Mouse (Mus musculus) ES-Bruce4 (cell line): Measurements from ENCODE around the gene Ccdc106. TPM values are rescaled to one million over a fixed set of nuclear protein-coding genes. Genes with fewer than 3 reads are reported as not detected.

Experiments
- H3K27ac ChIP-seq: 2 replicates; pipeline ENCODE4 v1.5.1; 2012; ENCODE audit warnings: low read length, inconsistent platforms; ENCODE audit not compliant: insufficient read depth
- H3K27me3 ChIP-seq: 2 replicates; pipeline ENCODE4 v1.6.1; 2012; ENCODE audit warnings: mild to moderate bottlenecking, low read length, inconsistent platforms; ENCODE audit not compliant: control insufficient read depth, poor library complexity, insufficient read depth, severe bottlenecking
- H3K36me3 ChIP-seq: 2 replicates; pipeline ENCODE4 v1.6.1; 2012; ENCODE audit warnings: inconsistent platforms, mild to moderate bottlenecking, low read length, moderate library complexity; ENCODE audit not compliant: control insufficient read depth, poor library complexity, insufficient read depth, severe bottlenecking
- H3K4me1 ChIP-seq: one replicate; pipeline ENCODE4 v1.8.1; 2011; ENCODE audit warnings: low read length; ENCODE audit not compliant: control insufficient read depth, insufficient read depth
- H3K4me3 ChIP-seq: 2 replicates; pipeline ENCODE4 v1.5.1; 2011; ENCODE audit warnings: low read depth, mild to moderate bottlenecking, low read length
- H3K9ac ChIP-seq: 2 replicates; pipeline ENCODE4 v1.6.1; 2012; ENCODE audit warnings: low read depth, mild to moderate bottlenecking, inconsistent platforms; ENCODE audit not compliant: poor library complexity, severe bottlenecking
- H3K9me3 ChIP-seq: replicated peaks from 2 replicates; pipeline ENCODE4 v1.6.1; 2012; ENCODE audit warnings: mild to moderate bottlenecking, low read length, inconsistent platforms; ENCODE audit not compliant: control insufficient read depth, poor library complexity, insufficient read depth, severe bottlenecking
- CTCF ChIP-seq: IDR thresholded peaks from one replicate; pipeline ENCODE4 v1.8.1; 2011; ENCODE audit warnings: low read depth, low read length
- EP300 ChIP-seq: IDR thresholded peaks from 2 replicates; pipeline ENCODE4 v1.6.1; 2011; ENCODE audit warnings: low read depth, low read length; ENCODE audit not compliant: insufficient read depth
- POLR2A ChIP-seq: IDR thresholded peaks from one replicate; pipeline ENCODE4 v1.8.1; 2011; ENCODE audit warnings: low read length; ENCODE audit not compliant: insufficient read depth
- polyA plus RNA-seq: library from polyadenylated mRNA; stranded (reverse); fragments of >200 nt; gene quantifications from 2 replicates; pipeline ENCODE4 v1.2.4, GENCODE M21; 2011; ENCODE audit warnings: low read depth; ENCODE audit not compliant: missing spikeins, insufficient read depth, insufficient read length

The Ccdc106 gene
- polyA plus RNA-seq, 1 experiment = 5.7 TPM

DNA sequence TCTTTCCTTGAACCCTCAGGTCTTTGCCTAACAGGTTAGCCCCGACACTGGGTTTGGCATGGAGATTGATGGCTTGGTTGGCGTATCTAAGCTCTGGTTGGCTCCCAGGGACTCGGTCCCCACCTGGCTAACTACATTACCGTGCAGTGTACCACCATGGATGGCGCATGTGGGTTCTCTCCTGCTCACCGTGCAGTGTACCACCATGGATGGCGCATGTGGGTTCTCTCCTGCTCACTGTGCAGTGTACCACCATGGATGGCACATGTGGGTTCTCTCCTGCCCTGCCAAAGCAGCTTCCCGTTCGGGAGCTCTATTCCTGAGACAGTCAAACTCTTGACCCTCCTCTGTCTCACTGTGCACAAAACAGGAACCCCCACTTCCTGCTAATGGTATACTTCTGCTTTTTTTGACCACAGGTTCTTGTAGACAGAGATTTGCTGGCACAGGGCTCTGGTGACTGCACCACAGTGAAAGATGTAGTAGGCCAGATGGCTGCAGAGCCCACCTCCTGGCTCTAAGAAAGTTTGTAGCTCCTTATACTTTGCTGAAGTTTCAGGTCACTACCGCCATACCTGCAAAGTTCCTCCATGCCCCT lies 80.8 kb downstream of the Ccdc106 start:
- no peak overlapping the region for H3K4me3 ChIP-seq
- no peaks in the 10 kb centered on the region for H3K27me3 ChIP-seq
- no peaks in the 10 kb centered on the region for H3K9me3 ChIP-seq
- no peak for TF ChIP-seq POLR2A
- no peak for TF ChIP-seq CTCF
- TF ChIP-seq EP300 = no peak
- peaks cover 13% of the 10 kb centered on the region for H3K36me3 ChIP-seq
- no peak overlapping the region for H3K9ac ChIP-seq
- H3K4me1 ChIP-seq = peaks cover 3% of the 10 kb centered on the region
- no peak overlapping the region for H3K27ac ChIP-seq

DNA sequence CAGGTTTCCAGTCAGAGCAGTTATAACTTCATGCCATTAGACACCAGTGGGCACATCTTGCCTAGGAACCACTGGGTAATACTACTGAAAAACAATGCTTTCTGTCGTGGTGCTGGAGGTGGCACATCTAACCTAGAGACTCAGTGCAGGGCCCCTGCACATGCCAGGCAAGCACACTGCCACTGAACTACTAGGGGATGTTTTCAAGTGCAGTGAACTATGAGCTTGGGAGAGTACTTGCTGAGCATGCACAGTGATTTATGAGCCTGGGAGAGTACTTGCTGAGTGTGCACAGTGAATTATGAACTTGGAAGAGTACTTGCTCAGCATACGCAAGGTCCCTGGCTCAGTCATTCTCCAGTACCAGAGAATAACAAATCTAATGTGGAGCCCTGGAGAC lies 82.2 kb downstream of the Ccdc106 start:
- no peaks in the 10 kb centered on the region for H3K27me3 ChIP-seq
- H3K9me3 ChIP-seq = no peaks in the 10 kb centered on the region
- peaks cover 5% of the 10 kb centered on the region for H3K36me3 ChIP-seq
- H3K4me1 ChIP-seq = peaks cover 3% of the 10 kb centered on the region
- no peak overlapping the region for H3K27ac ChIP-seq
- TF ChIP-seq POLR2A (no peak), EP300 (no peak), CTCF (no peak)
- no peak overlapping the region for H3K4me3 ChIP-seq
- H3K9ac ChIP-seq = no peak overlapping the region

DNA sequence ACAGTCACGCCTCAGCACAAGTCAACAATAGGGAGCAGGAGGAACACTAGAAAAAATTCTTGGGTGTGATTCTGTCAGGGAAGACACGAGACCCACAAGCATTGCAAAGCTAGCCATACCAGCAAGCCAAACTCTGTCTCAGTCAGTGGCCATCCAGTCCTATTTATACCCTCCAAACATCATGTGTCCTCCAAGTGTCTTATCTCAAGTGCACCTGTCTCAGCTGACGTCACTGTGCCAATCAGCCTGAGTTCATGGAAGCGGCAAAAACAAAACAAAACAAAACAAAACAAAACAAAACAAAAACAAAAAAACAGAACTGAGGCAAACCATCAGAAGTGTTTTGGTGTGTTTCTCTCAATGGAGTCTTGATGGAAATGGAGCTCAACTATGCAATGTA lies 87.9 kb downstream of the Ccdc106 start:
- no peak overlapping the region for H3K4me3 ChIP-seq
- H3K4me1 ChIP-seq = no peaks in the 10 kb centered on the region
- no peaks in the 10 kb centered on the region for H3K9me3 ChIP-seq
- no peak overlapping the region for H3K27ac ChIP-seq
- no peaks in the 10 kb centered on the region for H3K27me3 ChIP-seq
- no peak overlapping the region for H3K9ac ChIP-seq
- TF ChIP-seq EP300 (no peak), CTCF (no peak), POLR2A (no peak)
- no peaks in the 10 kb centered on the region for H3K36me3 ChIP-seq

DNA sequence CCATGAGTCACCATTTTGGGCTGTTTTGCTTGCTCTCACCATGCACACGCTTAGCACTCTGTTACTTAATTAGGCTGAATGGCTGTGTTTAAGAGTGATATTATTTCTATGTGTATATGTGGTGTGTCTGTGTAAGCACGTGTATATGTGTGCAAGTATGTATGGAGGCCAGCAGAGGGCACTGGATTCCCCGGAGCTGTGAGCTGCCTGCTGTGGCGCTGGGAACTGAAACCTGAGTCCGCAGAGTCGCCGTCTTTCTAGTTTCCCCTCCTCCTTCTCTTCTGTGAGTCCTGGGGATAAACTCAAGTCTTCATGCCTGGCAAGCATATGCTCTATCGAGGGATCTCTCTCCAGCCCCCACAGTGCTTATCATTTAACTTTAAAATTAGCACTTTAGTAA lies 88.9 kb downstream of the Ccdc106 start:
- Histone ChIP-seq H3K36me3 (no peaks in the 10 kb centered on the region), H3K4me3 (no peak overlapping the region), H3K27ac (no peak overlapping the region), H3K9ac (no peak overlapping the region), H3K9me3 (no peaks in the 10 kb centered on the region), H3K4me1 (no peaks in the 10 kb centered on the region), H3K27me3 (no peaks in the 10 kb centered on the region)
- TF ChIP-seq CTCF = peak; percentile 57
- TF ChIP-seq POLR2A = no peak

Other genes starting within 250 kb of the Ccdc106 start
- gene Fam71e2, start 249.3 kb upstream of the Ccdc106 start, polyA plus RNA-seq = not detected in 2 replicates
- gene Il11, start 237.7 kb upstream of the Ccdc106 start, polyA plus RNA-seq = 1.4 and 1.9 TPM in 2 replicates
- not detected in 2 replicates for gene Tmem190, start 237.6 kb upstream of the Ccdc106 start, polyA plus RNA-seq
- 2.6 and 6.8 TPM in 2 replicates for gene Tmem238, start 230.9 kb upstream of the Ccdc106 start, polyA plus RNA-seq
- gene Rpl28, start 227.7 kb upstream of the Ccdc106 start, polyA plus RNA-seq = 969 and 977 TPM in 2 replicates
- 474 and 498 TPM in 2 replicates for gene Ube2s, start 208.0 kb upstream of the Ccdc106 start, polyA plus RNA-seq
- 3.8 and 5.3 TPM in 2 replicates for gene Shisa7, start 175.9 kb upstream of the Ccdc106 start, polyA plus RNA-seq
- 3.8 and 4.2 TPM in 2 replicates for gene Isoc2b, start 150.3 kb upstream of the Ccdc106 start, polyA plus RNA-seq
- 3.3 and 4.3 TPM in 2 replicates for gene Isoc2a, start 143.4 kb upstream of the Ccdc106 start, polyA plus RNA-seq
- gene Gm36210, start 114.0 kb upstream of the Ccdc106 start, polyA plus RNA-seq = 1.1 TPM in 2 replicates
- gene Zfp628, start 105.3 kb upstream of the Ccdc106 start, polyA plus RNA-seq = 5.0 and 5.4 TPM in 2 replicates
- gene Nat14, start 98.5 kb upstream of the Ccdc106 start, polyA plus RNA-seq = 2.2 and 3.3 TPM in 2 replicates
- 1.5 and 2.0 TPM in 2 replicates for gene Ssc5d, start 94.8 kb upstream of the Ccdc106 start, polyA plus RNA-seq
- gene Sbk2, start 56.1 kb upstream of the Ccdc106 start, polyA plus RNA-seq = 0.48 and 1.0 TPM in 2 replicates
- gene Sbk3, start 49.4 kb upstream of the Ccdc106 start, polyA plus RNA-seq = 0.25 and 0.55 TPM in 2 replicates
- 7.6 and 10.9 TPM in 2 replicates for gene Zfp579, start 24.4 kb upstream of the Ccdc106 start, polyA plus RNA-seq
- 2.5 and 4.7 TPM in 2 replicates for gene Zfp524, start 6.1 kb upstream of the Ccdc106 start, polyA plus RNA-seq
- gene Fiz1, start 5.9 kb upstream of the Ccdc106 start, polyA plus RNA-seq = 43.2 and 57.0 TPM in 2 replicates
- gene Gm44973, start 5.1 kb upstream of the Ccdc106 start, polyA plus RNA-seq = not detected in 2 replicates
- gene Zfp865, start 177 bp upstream of the Ccdc106 start, polyA plus RNA-seq = 23.0 and 24.7 TPM in 2 replicates
- gene 4632433K11Rik, start 13.6 kb downstream of the Ccdc106 start, polyA plus RNA-seq = 1.9 TPM in 1 of 2 replicates, not detected in the other
- 0.30 TPM in 1 of 2 replicates, not detected in the other for gene Zfp784, start 17.9 kb downstream of the Ccdc106 start, polyA plus RNA-seq
- gene Zfp580, start 31.0 kb downstream of the Ccdc106 start, polyA plus RNA-seq = 14.0 and 16.0 TPM in 2 replicates
- gene U2af2, start 41.6 kb downstream of the Ccdc106 start, polyA plus RNA-seq = 236 and 262 TPM in 2 replicates
- 68.8 and 69.1 TPM in 2 replicates for gene Epn1, start 59.7 kb downstream of the Ccdc106 start, polyA plus RNA-seq
- gene Rfpl4, start 96.4 kb downstream of the Ccdc106 start, polyA plus RNA-seq = not detected in 2 replicates
- gene Rasl2-9, start 105.4 kb downstream of the Ccdc106 start, polyA plus RNA-seq = 0.90 and 1.3 TPM in 2 replicates
- 0.06 TPM in 2 replicates for gene Vmn1r55, start 129.1 kb downstream of the Ccdc106 start, polyA plus RNA-seq
- not detected in 2 replicates for gene Vmn1r56, start 176.2 kb downstream of the Ccdc106 start, polyA plus RNA-seq
- gene Vmn1r57, start 197.9 kb downstream of the Ccdc106 start, polyA plus RNA-seq = not detected in 2 replicates